Mouse (Mus musculus) MEL (cell line): ENCODE measurements around the gene Gm28053. TPM values are rescaled to one million over a fixed set of nuclear protein-coding genes. Genes with fewer than 3 reads are reported as not detected.

Source experiments
- DNase-seq: peaks from one replicate; pipeline ENCODE4 v3.0.0; 2011; ENCODE audit warnings: low read depth, low spot score
- H3K27ac ChIP-seq: 2 replicates; pipeline ENCODE4 v1.5.1; 2012; ENCODE audit warnings: low read depth, mild to moderate bottlenecking, control low read depth, low read length, moderate library complexity; ENCODE audit not compliant: control insufficient read depth
- H3K27me3 ChIP-seq, 2 experiments: fragments of 150-350 bp in 1 of 2; sonication (generic) in 1 of 2; 2 replicates each; pipeline ENCODE4 v1.6.1; 2012; ENCODE audit warnings: low read length in 2 of 2, mild to moderate bottlenecking in 2 of 2, improper control_type of control experiment in 1 of 2, moderate library complexity in 1 of 2; ENCODE audit not compliant: insufficient read depth in 2 of 2, control insufficient read depth in 1 of 2
- H3K36me3 ChIP-seq, 2 experiments: 2 replicates each; pipeline ENCODE4 v1.6.1; 2012 to 2014; ENCODE audit warnings: low read length in 2 of 2, improper control_type of control experiment in 1 of 2, inconsistent platforms in 1 of 2, mild to moderate bottlenecking in 1 of 2; ENCODE audit not compliant: insufficient read depth in 2 of 2, control insufficient read depth in 1 of 2
- H3K4me1 ChIP-seq, 2 experiments: fragments of 150-350 bp in 1 of 2; sonication (generic) in 1 of 2; 2 replicates each; pipeline ENCODE4 v1.6.1; 2012; ENCODE audit warnings: low read length in 2 of 2, improper control_type of control experiment in 1 of 2, mild to moderate bottlenecking in 1 of 2; ENCODE audit not compliant: insufficient read depth in 2 of 2, control insufficient read depth in 1 of 2
- H3K4me3 ChIP-seq, 2 experiments: fragments of 150-350 bp in 1 of 2; sonication (generic) in 1 of 2; 2 replicates each; pipeline ENCODE4 v1.5.1; 2012; ENCODE audit warnings: low read depth in 2 of 2, low read length in 2 of 2, mild to moderate bottlenecking in 2 of 2, moderate library complexity in 2 of 2, control low read depth in 1 of 2, improper control_type of control experiment in 1 of 2; ENCODE audit not compliant: control insufficient read depth in 1 of 2, insufficient read depth in 1 of 2
- H3K79me2 ChIP-seq: 2 replicates; pipeline ENCODE4 v1.6.1; 2012; ENCODE audit warnings: mild to moderate bottlenecking, low read length, moderate library complexity; ENCODE audit not compliant: control insufficient read depth, poor library complexity, insufficient read depth
- H3K9ac ChIP-seq: 2 replicates; pipeline ENCODE4 v1.6.1; 2012; ENCODE audit warnings: low read depth, mild to moderate bottlenecking, control low read depth, low read length, moderate library complexity; ENCODE audit not compliant: control insufficient read depth, poor library complexity, severe bottlenecking
- H3K9me3 ChIP-seq: fragments of 150-350 bp; sonication (generic); replicated peaks from 2 replicates; pipeline ENCODE4 v1.6.1; 2012; ENCODE audit warnings: mild to moderate bottlenecking, low read length, improper control_type of control experiment, moderate library complexity; ENCODE audit not compliant: insufficient read depth
- BHLHE40 ChIP-seq: IDR thresholded peaks from 2 replicates; pipeline ENCODE4 v1.6.1; 2012; ENCODE audit warnings: low read depth, mild to moderate bottlenecking, inconsistent platforms, low read length, improper control_type of control experiment, borderline replicate concordance
- CHD1 ChIP-seq: IDR thresholded peaks from 2 replicates; pipeline ENCODE4 v1.6.1; 2012; ENCODE audit warnings: low read depth, mild to moderate bottlenecking, inconsistent platforms, low read length, improper control_type of control experiment
- CHD2 ChIP-seq: IDR thresholded peaks from 2 replicates; pipeline ENCODE4 v1.6.1; 2011; ENCODE audit warnings: low read length, improper control_type of control experiment
- E2F4 ChIP-seq: IDR thresholded peaks from 2 replicates; pipeline ENCODE4 v1.6.1; 2011; ENCODE audit warnings: low read depth, low read length, improper control_type of control experiment, borderline replicate concordance
- ETS1 ChIP-seq: IDR thresholded peaks from 2 replicates; pipeline ENCODE4 v1.6.1; 2012; ENCODE audit warnings: low read depth, mild to moderate bottlenecking, inconsistent platforms, low read length, improper control_type of control experiment, moderate library complexity
- GABPA ChIP-seq: IDR thresholded peaks from 2 replicates; pipeline ENCODE4 v1.6.1; 2012; ENCODE audit warnings: low read depth, mild to moderate bottlenecking, inconsistent platforms, low read length, improper control_type of control experiment, moderate library complexity
- HCFC1 ChIP-seq: IDR thresholded peaks from 2 replicates; pipeline ENCODE4 v1.6.1; 2012; ENCODE audit warnings: low read depth, mild to moderate bottlenecking, inconsistent platforms, low read length, improper control_type of control experiment, moderate library complexity
- POLR2AphosphoS2 ChIP-seq: IDR thresholded peaks from 2 replicates; pipeline ENCODE4 v1.6.1; 2011; ENCODE audit warnings: low read length, improper control_type of control experiment
- POLR2AphosphoS5 ChIP-seq: IDR thresholded peaks from 2 replicates; pipeline ENCODE4 v1.6.1; 2012; ENCODE audit warnings: low read depth, borderline replicate concordance, mild to moderate bottlenecking, inconsistent platforms, low read length, moderate library complexity, mixed read lengths
- TBP ChIP-seq: IDR thresholded peaks from 2 replicates; pipeline ENCODE4 v1.8.0; 2011; ENCODE audit warnings: low read depth, low read length, improper control_type of control experiment
- UBTF ChIP-seq: IDR thresholded peaks from 2 replicates; pipeline ENCODE4 v1.6.1; 2012; ENCODE audit warnings: low read depth, mild to moderate bottlenecking, inconsistent platforms, low read length, improper control_type of control experiment, moderate library complexity, borderline replicate concordance; ENCODE audit not compliant: insufficient read depth
- USF2 ChIP-seq, 2 experiments: IDR thresholded peaks; 2 replicates each; pipeline ENCODE4 v1.6.1; 2011 to 2012; ENCODE audit warnings: improper control_type of control experiment in 2 of 2, low read length in 2 of 2, borderline replicate concordance in 1 of 2, inconsistent platforms in 1 of 2, low read depth in 1 of 2, mild to moderate bottlenecking in 1 of 2; ENCODE audit not compliant: insufficient read depth in 1 of 2
- ZC3H11A ChIP-seq: IDR thresholded peaks from 2 replicates; pipeline ENCODE4 v1.6.1; 2012; ENCODE audit warnings: low read depth, mild to moderate bottlenecking, inconsistent platforms, low read length, improper control_type of control experiment
- ZKSCAN1 ChIP-seq: IDR thresholded peaks from 2 replicates; pipeline ENCODE4 v1.6.1; 2012; ENCODE audit warnings: low read depth, mild to moderate bottlenecking, inconsistent platforms, low read length, improper control_type of control experiment, moderate library complexity
- ZMIZ1 ChIP-seq: IDR thresholded peaks from 2 replicates; pipeline ENCODE4 v1.6.1; 2012; ENCODE audit warnings: low read depth, mild to moderate bottlenecking, inconsistent platforms, low read length, improper control_type of control experiment, moderate library complexity
- polyA plus RNA-seq, 2 experiments: library from polyadenylated mRNA; stranded (reverse) in 1 of 2; unstranded in 1 of 2; fragments of >175 nt in 1 of 2; fragments of >200 nt in 1 of 2; gene quantifications; 2 replicates each; pipeline versions ENCODE4 v1.2.1 to v1.2.4; 2012; ENCODE audit warnings: low replicate concordance in 2 of 2, low read depth in 1 of 2; ENCODE audit not compliant: insufficient read length in 2 of 2, insufficient read depth in 1 of 2, missing spikeins in 1 of 2
- total RNA-seq: library from RNA; depleted of rRNA; stranded (reverse); fragments of 300-350 nt; gene quantifications from 2 replicates; pipeline ENCODE4 v1.2.3, GENCODE M21; 2012

Gene Gm28053
- total and polyA plus RNA-seq, 3 experiments: not detected

GRCm38 (mm10) chr6:48727761-48728160, 9.4 kb downstream of the Gm28053 start:
- Histone ChIP-seq H3K9ac (no peak overlapping the region), H3K27ac (no peak overlapping the region), H3K4me3 (no peak overlapping the region), H3K27me3 (no peaks in the 10 kb centered on the region), H3K4me1 (no peaks in the 10 kb centered on the region), H3K36me3 (no peaks in the 10 kb centered on the region), H3K9me3 (no peaks in the 10 kb centered on the region), H3K79me2 (no peaks in the 10 kb centered on the region)
- TF ChIP-seq TBP (no peak), USF2 (IDR thresholded peaks at IDR 0.05; ENCODE audit: borderline replicate concordance in 1 of 2, insufficient read depth in 1 of 2, low read depth in 1 of 2, low read length in 2 of 2) (no peak), ZC3H11A (no peak), ETS1 (no peak), BHLHE40 (no peak), HCFC1 (no peak), POLR2AphosphoS5 (no peak), CHD2 (no peak), CHD1 (no peak), POLR2AphosphoS2 (no peak)
- DNase-seq: no peak

DNA sequence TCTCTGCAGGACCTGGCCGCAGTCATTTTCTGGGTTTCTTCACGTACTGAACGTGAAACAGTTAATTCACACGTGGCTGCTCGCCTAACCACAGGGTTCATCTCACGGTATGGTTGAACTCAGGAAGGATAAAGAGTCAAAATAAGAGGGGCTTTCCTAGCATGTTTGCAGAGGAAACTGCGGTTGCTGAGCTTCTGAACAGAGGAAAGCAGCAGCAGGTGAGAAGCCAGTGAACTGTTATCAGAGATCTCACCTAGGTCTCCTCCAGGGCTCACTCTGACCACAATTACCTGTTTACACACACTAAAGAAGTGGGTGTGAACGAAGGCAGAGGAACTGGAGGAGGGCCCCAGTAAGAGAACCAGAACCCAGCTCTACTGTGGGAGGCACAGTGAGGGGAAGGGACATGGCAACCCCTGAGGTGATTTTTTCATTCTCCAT, 14.5 kb downstream of the Gm28053 start:
- H3K79me2 ChIP-seq: no peaks in the 10 kb centered on the region
- no peaks in the 10 kb centered on the region for H3K36me3 ChIP-seq
- TF ChIP-seq GABPA (no peak), E2F4 (no peak), UBTF (no peak), USF2 (IDR thresholded peaks at IDR 0.05; ENCODE audit: borderline replicate concordance in 1 of 2, insufficient read depth in 1 of 2, low read depth in 1 of 2, low read length in 2 of 2) (no peak), ZMIZ1 (no peak), POLR2AphosphoS2 (no peak), ZKSCAN1 (no peak)
- TF ChIP-seq, all 39 proteins: peak for 0
- Histone ChIP-seq H3K4me1 (no peaks in the 10 kb centered on the region), H3K27ac (no peak overlapping the region), H3K27me3 (no peaks in the 10 kb centered on the region), H3K9ac (no peak overlapping the region), H3K9me3 (no peaks in the 10 kb centered on the region), H3K4me3 (no peak overlapping the region)
- no peak for DNase-seq
